Mouse (Mus musculus) heart, postnatal 0 days (tissue): ENCODE results near the gene Il15. TPM values are rescaled to one million over a fixed set of nuclear protein-coding genes. Genes with fewer than 3 reads are reported as not detected.

Experiments used
- ATAC-seq: fragments of 200-750 bp; cut with Nextera tagmentation; 2 replicates; pipeline ENCODE4 v1.8.0; 2017; ENCODE audit warnings: low read depth, moderate number of reproducible peaks, moderate library complexity; ENCODE audit not compliant: insufficient read depth
- DNase-seq: peaks from one replicate; pipeline ENCODE4 v3.0.0-alpha.2; 2016; ENCODE audit warnings: low spot score
- H3K27ac ChIP-seq: fragments of 300-500 bp; sonication (generic); 2 replicates; pipeline ENCODE4 v1.5.1; 2014; ENCODE audit warnings: low read depth, mild to moderate bottlenecking
- H3K27me3 ChIP-seq: fragments of 300-500 bp; sonication (generic); 2 replicates; pipeline ENCODE4 v1.6.1; 2014; ENCODE audit warnings: low read length, mixed read lengths; ENCODE audit not compliant: control insufficient read depth, insufficient read depth
- H3K36me3 ChIP-seq: fragments of 300-500 bp; sonication (generic); replicated peaks from 2 replicates; pipeline ENCODE4 v1.6.1; 2014; ENCODE audit warnings: low read length, mixed read lengths; ENCODE audit not compliant: control insufficient read depth, insufficient read depth
- H3K4me1 ChIP-seq: fragments of 300-500 bp; sonication (generic); 2 replicates; pipeline ENCODE4 v1.6.1; 2014; ENCODE audit warnings: antibody characterized with exemption; ENCODE audit not compliant: control insufficient read depth, insufficient read depth
- H3K4me2 ChIP-seq: fragments of 300-500 bp; sonication (generic); 2 replicates; pipeline ENCODE4 v1.6.1; 2014; ENCODE audit warnings: low read depth, mild to moderate bottlenecking, low read length, moderate library complexity
- H3K4me3 ChIP-seq: fragments of 300-500 bp; sonication (generic); 2 replicates; pipeline ENCODE4 v1.5.1; 2014; ENCODE audit warnings: low read depth, low read length
- H3K9ac ChIP-seq: fragments of 300-500 bp; sonication (generic); replicated peaks from 2 replicates; pipeline ENCODE4 v1.6.1; 2014; ENCODE audit warnings: low read depth, low read length, mixed read lengths
- H3K9me3 ChIP-seq: fragments of 300-500 bp; sonication (generic); replicated peaks from 2 replicates; pipeline ENCODE4 v1.6.1; 2016; ENCODE audit warnings: low read length; ENCODE audit not compliant: control insufficient read depth
- CTCF ChIP-seq: IDR thresholded peaks from 2 replicates; pipeline ENCODE4 v1.5.1; 2016; ENCODE audit warnings: antibody characterized with exemption, control low read depth, low read depth
- EP300 ChIP-seq: IDR thresholded peaks from 2 replicates; pipeline ENCODE4 v1.6.1; 2016; ENCODE audit warnings: antibody characterized with exemption, low read depth
- WGBS: fragments of 180-500 bp; shearing (Covaris S2); extraction: QIAGEN DNeasy Blood & Tissue Kit; methylation state at CpG from one replicate; pipeline ENCODE4 v1.1.7; 2014; 5-methylcytosine and 5-hydroxymethylcytosine counted together
- polyA plus RNA-seq: library from polyadenylated mRNA; unstranded; fragments of >200 nt; fragmentation: Nextera tagmentation; extraction: Ambion mirVana; gene quantifications from 2 replicates; pipeline ENCODE4 v1.2.1, GENCODE M21; 2015
- total RNA-seq: library from RNA; depleted of rRNA; stranded (reverse); fragments of >200 nt; gene quantifications from 2 replicates; pipeline ENCODE4 v1.2.3, GENCODE M21; 2014; ENCODE audit warnings: low replicate concordance; rRNA removed

The Il15 gene
- total RNA-seq (18.7 and 26.4 TPM in 2 replicates), polyA plus RNA-seq (17.7 and 22.7 TPM in 2 replicates)

GRCm38 (mm10) chr8:82402686-82403330 lies at the start of gene Il15:
TSS of gene Il15 (minus strand) at chr8:82403222.
- peak within 1 kb of the TSS; percentile 57 for H3K4me3 ChIP-seq
- TF ChIP-seq CTCF (no peak), EP300 (no peak)
- H3K27me3 ChIP-seq, result no peaks in the 10 kb centered on the region
- peaks cover 5% of the 10 kb centered on the region; the same call in 1 of the 2 replicates for H3K4me1 ChIP-seq
- ATAC-seq (peak; percentile 71), DNase-seq (peak; percentile 76)
- peak within 1 kb of the TSS; percentile 80 for H3K27ac ChIP-seq
- peak within 1 kb of the TSS; percentile 65 for H3K9ac ChIP-seq
- H3K9me3 ChIP-seq, result no peaks in the 10 kb centered on the region
- no peaks in the 10 kb centered on the region for H3K36me3 ChIP-seq
- peak within 1 kb of the TSS; percentile 76 for H3K4me2 ChIP-seq
- WGBS, result 1% methylated on average over 13 of the region's 13 CpGs

GRCm38 (mm10) chr8:82444897-82445296 lies 41.9 kb upstream of the Il15 start:
- no peaks in the 10 kb centered on the region for H3K36me3 ChIP-seq
- no peaks in the 10 kb centered on the region for H3K27me3 ChIP-seq
- no peaks in the 10 kb centered on the region for H3K9me3 ChIP-seq
- ATAC-seq (no peak), DNase-seq (no peak)
- H3K4me3 ChIP-seq, result no peak overlapping the region
- H3K4me2 ChIP-seq, result no peak overlapping the region
- no peak overlapping the region for H3K27ac ChIP-seq
- H3K9ac ChIP-seq, result no peak overlapping the region
- TF ChIP-seq CTCF, result no peak
- TF ChIP-seq EP300, result no peak
- H3K4me1 ChIP-seq, result no peaks in the 10 kb centered on the region

GRCm38 (mm10) chr8:82416587-82417340 lies 13.7 kb upstream of the Il15 start:
- Histone ChIP-seq H3K27ac (no peak overlapping the region), H3K27me3 (no peaks in the 10 kb centered on the region), H3K9ac (no peak overlapping the region), H3K36me3 (no peaks in the 10 kb centered on the region), H3K4me2 (no peak overlapping the region), H3K9me3 (no peaks in the 10 kb centered on the region), H3K4me3 (no peak overlapping the region), H3K4me1 (peaks cover 4% of the 10 kb centered on the region; the same call in 1 of the 2 replicates)
- TF ChIP-seq CTCF (no peak), EP300 (no peak)
- ATAC-seq (no peak), DNase-seq (no peak)
- 55% methylated on average over 5 of the region's 5 CpGs for WGBS

- Histone ChIP-seq H3K27me3 (no peaks in the 10 kb centered on the region), H3K4me1 (peaks cover 4% of the 10 kb centered on the region; the same call in 1 of the 2 replicates), H3K4me2 (no peak overlapping the region), H3K4me3 (no peak overlapping the region), H3K9ac (no peak overlapping the region), H3K36me3 (no peaks in the 10 kb centered on the region), H3K27ac (no peak overlapping the region), H3K9me3 (no peaks in the 10 kb centered on the region)
- no peak for ATAC-seq
- no peak for TF ChIP-seq CTCF
- DNase-seq, result no peak
- 83% methylated on average over 1 of the region's 1 CpGs for WGBS
Observed at GRCm38 (mm10) chr8:82415485-82415884, 12.5 kb upstream of the Il15 start.

GRCm38 (mm10) chr8:82410135-82410534 lies 7.1 kb upstream of the Il15 start:
- H3K4me1 ChIP-seq, result no peaks in the 10 kb centered on the region
- H3K9me3 ChIP-seq, result no peaks in the 10 kb centered on the region
- DNase-seq (no peak), ATAC-seq (no peak)
- H3K4me3 ChIP-seq, result no peak overlapping the region
- H3K36me3 ChIP-seq, result no peaks in the 10 kb centered on the region
- TF ChIP-seq EP300, result no peak
- no peak for TF ChIP-seq CTCF
- H3K27me3 ChIP-seq, result no peaks in the 10 kb centered on the region
- WGBS, result 85% methylated on average over 3 of the region's 3 CpGs
- no peak overlapping the region for H3K27ac ChIP-seq
- H3K4me2 ChIP-seq, result no peak overlapping the region
- no peak overlapping the region for H3K9ac ChIP-seq
